Mouse (Mus musculus): ENCODE results near the gene 4930519G04Rik. TPM values are rescaled to one million over a fixed set of nuclear protein-coding genes. Genes with fewer than 3 reads are reported as not detected.
"Not testable (repeated sequence)": the region's sequence is repeated elsewhere in the genome, so short reads cannot be mapped to it uniquely, and the experiment has no call there.

Gene 4930519G04Rik
- polyA plus RNA-seq, 1 experiment from 2014 or later: not detected

DNA sequence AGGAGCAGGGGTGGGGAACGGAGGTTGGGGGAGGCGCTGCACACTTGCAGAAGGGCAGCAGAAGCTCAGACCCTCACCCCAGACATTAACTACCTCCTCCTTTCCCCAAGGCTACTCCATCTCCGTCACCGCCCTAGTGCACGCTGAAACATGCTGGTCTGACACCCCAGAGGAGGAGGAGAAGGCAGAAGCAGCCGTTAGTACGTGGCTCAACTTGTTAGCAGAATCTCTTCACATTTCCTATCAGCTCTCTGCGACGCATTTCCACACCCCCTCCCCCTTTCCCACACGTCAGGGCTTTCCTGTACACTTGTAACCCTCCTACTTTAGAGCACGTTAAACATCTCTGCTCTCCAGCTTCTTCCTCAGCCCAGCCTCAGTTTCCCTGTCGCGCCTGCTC lies 25.9 kb downstream of the 4930519G04Rik start:
- peaks cover 9% of the 10 kb centered on the region; the same call in 1 of the 2 replicates for H3K4me1 ChIP-seq (ENCODE audit: control insufficient read depth, insufficient read depth, low read length)
- H3K27me3 ChIP-seq (replicated peaks; ENCODE audit: control insufficient read depth, insufficient read depth, low read length): no peaks in the 10 kb centered on the region
- H3K9me3 ChIP-seq (ENCODE audit: control insufficient read depth, low read length): no peaks in the 10 kb centered on the region
- ATAC-seq (ENCODE audit: low read depth) (peak; percentile 68), DNase-seq (ENCODE audit: low spot score) (peak; percentile 77)
- no peak overlapping the region for H3K4me3 ChIP-seq (ENCODE audit: low read depth, low read length)
- no peak overlapping the region for H3K4me2 ChIP-seq (ENCODE audit: low read depth, low read length)
- no peak overlapping the region for H3K9ac ChIP-seq (ENCODE audit: low read depth, low read length)
- H3K27ac ChIP-seq (replicated peaks; ENCODE audit: low read depth, low read length): no peak overlapping the region
- H3K36me3 ChIP-seq (ENCODE audit: control insufficient read depth, insufficient read depth, low read length): no peaks in the 10 kb centered on the region
- 60% methylated on average over 12 of the region's 13 CpGs for WGBS

DNA sequence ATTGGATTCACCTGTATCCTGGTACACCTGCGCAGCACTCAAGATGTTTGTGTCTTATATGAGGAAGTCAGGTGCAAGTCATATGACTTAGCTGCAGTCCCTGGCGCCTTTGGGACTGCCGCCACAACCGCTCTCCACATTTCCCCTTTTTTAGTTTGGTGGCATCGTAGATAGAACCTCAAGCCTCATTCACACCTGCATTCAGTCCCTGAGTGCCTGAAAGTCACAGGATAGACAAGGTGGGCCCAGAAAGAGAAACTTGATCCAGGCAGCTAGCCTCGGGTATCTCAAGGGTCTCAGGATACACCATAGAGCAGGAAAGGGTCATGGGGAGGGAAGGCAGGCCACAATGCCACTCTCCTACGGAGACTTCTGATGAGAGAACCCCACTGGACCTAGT lies 28.9 kb downstream of the 4930519G04Rik start:
- not testable (repeated sequence) for DNase-seq (ENCODE audit: low spot score); H3K9me3 ChIP-seq (ENCODE audit: control insufficient read depth, low read length); H3K4me3 ChIP-seq (ENCODE audit: low read depth, low read length); H3K4me2 ChIP-seq (ENCODE audit: low read depth, low read length); H3K27me3 ChIP-seq (replicated peaks; ENCODE audit: control insufficient read depth, insufficient read depth, low read length); H3K36me3 ChIP-seq (ENCODE audit: control insufficient read depth, insufficient read depth, low read length); H3K9ac ChIP-seq (ENCODE audit: low read depth, low read length); H3K27ac ChIP-seq (replicated peaks; ENCODE audit: low read depth, low read length); H3K4me1 ChIP-seq (ENCODE audit: control insufficient read depth, insufficient read depth, low read length); ATAC-seq (ENCODE audit: low read depth)
- 83% methylated on average over 6 of the region's 7 CpGs for WGBS

DNA sequence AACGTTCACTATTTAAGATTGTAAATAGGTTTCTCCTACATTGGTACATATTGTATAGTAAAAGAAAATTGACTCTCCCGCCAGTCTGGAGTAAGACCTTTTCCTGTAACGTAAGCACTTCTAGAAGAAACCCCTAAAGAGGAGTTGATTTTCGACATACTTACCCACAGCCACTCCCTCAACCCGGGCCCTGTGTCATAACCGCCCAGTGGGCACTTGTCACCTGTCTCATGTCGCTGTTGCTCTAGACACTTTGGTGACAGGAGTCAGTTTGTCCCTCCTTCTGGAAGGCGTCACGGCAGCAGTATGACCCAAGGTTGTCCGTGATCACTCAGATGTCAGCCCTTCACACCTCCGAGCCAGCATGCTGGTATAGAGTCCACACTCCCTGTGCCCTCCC lies 29.6 kb downstream of the 4930519G04Rik start:
- Histone ChIP-seq H3K27ac (replicated peaks; ENCODE audit: low read depth, low read length) (no peak overlapping the region), H3K4me1 (ENCODE audit: control insufficient read depth, insufficient read depth, low read length) (no peaks in the 10 kb centered on the region), H3K4me2 (ENCODE audit: low read depth, low read length) (no peak overlapping the region), H3K36me3 (ENCODE audit: control insufficient read depth, insufficient read depth, low read length) (no peaks in the 10 kb centered on the region), H3K4me3 (ENCODE audit: low read depth, low read length) (no peak overlapping the region), H3K27me3 (replicated peaks; ENCODE audit: control insufficient read depth, insufficient read depth, low read length) (no peaks in the 10 kb centered on the region), H3K9me3 (ENCODE audit: control insufficient read depth, low read length) (no peaks in the 10 kb centered on the region), H3K9ac (ENCODE audit: low read depth, low read length) (no peak overlapping the region)
- ATAC-seq (ENCODE audit: low read depth): no peak
- 82% methylated on average over 11 of the region's 11 CpGs for WGBS
- DNase-seq (ENCODE audit: low spot score): no peak

DNA sequence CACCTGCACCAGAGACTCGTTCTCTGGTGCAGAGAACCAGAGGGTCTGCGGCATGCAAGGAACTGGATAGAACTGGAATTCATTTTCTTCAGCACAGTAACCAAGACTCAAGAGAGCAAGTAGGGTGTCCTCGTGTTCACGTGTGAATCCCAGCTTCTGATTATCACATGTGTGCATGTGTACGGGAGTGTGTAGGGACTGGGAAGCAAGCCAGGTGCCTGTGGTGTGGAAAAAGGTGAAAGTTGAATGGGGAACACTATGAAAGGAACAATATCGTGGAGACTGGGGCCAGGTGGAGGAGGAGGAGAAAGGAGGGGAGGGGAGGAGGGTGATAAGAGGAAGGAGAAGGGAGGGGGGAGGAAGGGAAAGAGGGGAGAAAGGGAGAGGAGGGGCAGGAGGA lies 33.3 kb downstream of the 4930519G04Rik start:
- Histone ChIP-seq H3K4me3 (ENCODE audit: low read depth, low read length) (no peak overlapping the region), H3K36me3 (ENCODE audit: control insufficient read depth, insufficient read depth, low read length) (no peaks in the 10 kb centered on the region), H3K27me3 (replicated peaks; ENCODE audit: control insufficient read depth, insufficient read depth, low read length) (no peaks in the 10 kb centered on the region), H3K9me3 (ENCODE audit: control insufficient read depth, low read length) (no peaks in the 10 kb centered on the region), H3K27ac (replicated peaks; ENCODE audit: low read depth, low read length) (no peak overlapping the region), H3K9ac (ENCODE audit: low read depth, low read length) (no peak overlapping the region), H3K4me2 (ENCODE audit: low read depth, low read length) (no peak overlapping the region), H3K4me1 (ENCODE audit: control insufficient read depth, insufficient read depth, low read length) (no peaks in the 10 kb centered on the region)
- no peak for ATAC-seq (ENCODE audit: low read depth)
- WGBS: 81% methylated on average over 6 of the region's 6 CpGs
- DNase-seq (ENCODE audit: low spot score): no peak

DNA sequence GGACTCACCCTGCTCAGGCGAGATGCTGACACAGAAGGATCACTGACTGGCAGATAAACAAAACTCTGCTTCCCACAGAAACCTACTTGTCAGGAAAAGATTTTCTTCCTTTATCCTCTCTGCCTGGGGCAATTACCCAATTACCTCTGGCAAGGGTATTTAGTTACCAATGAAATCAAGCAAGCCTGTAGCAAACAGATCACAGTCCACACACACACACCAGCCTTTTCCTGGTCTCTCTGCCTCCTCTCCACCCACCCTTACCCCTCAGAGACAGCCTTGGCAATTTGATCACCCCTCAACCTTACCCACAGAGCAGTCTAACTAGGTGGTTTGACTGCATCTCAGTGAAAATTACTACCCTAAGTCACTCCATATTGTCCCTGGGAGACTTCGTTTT lies 35.5 kb downstream of the 4930519G04Rik start:
- DNase-seq (ENCODE audit: low spot score) (peak; percentile 53), ATAC-seq (ENCODE audit: low read depth) (peak; percentile 82; the same call in 1 of the 2 replicates)
- H3K27ac ChIP-seq (replicated peaks; ENCODE audit: low read depth, low read length): no peak overlapping the region
- 31% methylated on average over 2 of the region's 2 CpGs for WGBS
- no peaks in the 10 kb centered on the region for H3K4me1 ChIP-seq (ENCODE audit: control insufficient read depth, insufficient read depth, low read length)
- H3K9ac ChIP-seq (ENCODE audit: low read depth, low read length): no peak overlapping the region
- H3K4me2 ChIP-seq (ENCODE audit: low read depth, low read length): no peak overlapping the region
- no peak overlapping the region for H3K4me3 ChIP-seq (ENCODE audit: low read depth, low read length)
- no peaks in the 10 kb centered on the region for H3K36me3 ChIP-seq (ENCODE audit: control insufficient read depth, insufficient read depth, low read length)
- no peaks in the 10 kb centered on the region for H3K27me3 ChIP-seq (replicated peaks; ENCODE audit: control insufficient read depth, insufficient read depth, low read length)
- no peaks in the 10 kb centered on the region for H3K9me3 ChIP-seq (ENCODE audit: control insufficient read depth, low read length)

DNA sequence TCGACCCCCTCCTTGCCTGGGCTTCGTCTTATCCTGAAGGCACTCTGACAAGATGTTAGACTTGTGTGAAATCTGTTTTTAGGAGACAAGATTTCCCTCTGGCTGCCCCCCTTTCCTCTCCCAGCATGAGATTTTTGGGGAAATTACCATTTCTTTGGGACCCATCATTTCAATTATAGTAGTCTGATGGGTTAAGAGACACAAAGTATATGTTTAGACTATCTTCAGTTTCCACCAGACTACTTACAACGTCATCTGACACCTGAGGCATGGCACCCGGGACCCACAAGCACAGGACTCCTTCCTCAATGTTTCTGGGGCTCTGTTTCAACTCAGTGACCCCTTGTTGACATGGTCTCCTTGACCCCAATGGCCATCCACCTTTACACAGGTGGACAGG lies 42.1 kb downstream of the 4930519G04Rik start:
- Histone ChIP-seq H3K4me2 (ENCODE audit: low read depth, low read length) (no peak overlapping the region), H3K27me3 (replicated peaks; ENCODE audit: control insufficient read depth, insufficient read depth, low read length) (no peaks in the 10 kb centered on the region), H3K4me3 (ENCODE audit: low read depth, low read length) (no peak overlapping the region), H3K36me3 (ENCODE audit: control insufficient read depth, insufficient read depth, low read length) (no peaks in the 10 kb centered on the region), H3K4me1 (ENCODE audit: control insufficient read depth, insufficient read depth, low read length) (peaks cover 9% of the 10 kb centered on the region), H3K27ac (replicated peaks; ENCODE audit: low read depth, low read length) (no peak overlapping the region), H3K9me3 (ENCODE audit: control insufficient read depth, low read length) (no peaks in the 10 kb centered on the region), H3K9ac (ENCODE audit: low read depth, low read length) (no peak overlapping the region)
- DNase-seq (ENCODE audit: low spot score) (no peak), ATAC-seq (ENCODE audit: low read depth) (no peak)
- 77% methylated on average over 4 of the region's 4 CpGs for WGBS

DNA sequence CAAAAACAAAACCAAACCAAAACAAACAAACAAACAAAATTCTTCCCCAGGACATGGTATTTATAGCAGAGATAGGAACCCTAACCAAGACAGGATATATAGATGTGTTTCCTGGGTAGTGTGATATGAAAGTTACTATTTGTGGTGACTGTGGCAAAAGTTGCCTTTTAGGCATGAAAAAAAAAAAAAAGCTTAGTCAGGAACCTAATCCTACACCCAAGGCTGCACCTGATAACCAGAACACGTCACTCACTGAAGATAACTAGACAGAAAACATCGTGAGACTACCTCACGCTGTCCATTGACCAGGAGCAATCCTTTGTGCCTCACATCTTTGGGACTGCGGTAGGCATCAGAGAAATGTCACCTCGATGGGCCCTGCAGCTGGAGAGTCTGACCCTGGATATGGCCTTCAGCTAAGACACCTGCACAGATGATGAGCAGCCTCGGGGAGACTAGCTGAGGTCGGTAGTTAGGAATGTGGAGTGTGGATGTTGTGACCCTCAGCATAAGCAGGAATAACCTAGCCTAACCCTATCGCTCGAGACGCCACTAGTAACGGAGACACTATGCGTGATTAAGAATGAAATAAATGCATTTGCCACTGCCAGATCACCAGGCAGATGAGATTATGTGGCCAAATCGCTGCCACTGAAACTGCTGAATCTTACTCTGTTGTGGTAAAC lies 43.4 kb downstream of the 4930519G04Rik start, which contains the start of gene Oasl2:
TSS of gene Oasl2 (plus strand) at position 249 of the 686 bp plus-strand sequence.
- Histone ChIP-seq H3K36me3 (ENCODE audit: control insufficient read depth, insufficient read depth, low read length) (no peaks in the 10 kb centered on the region), H3K27me3 (replicated peaks; ENCODE audit: control insufficient read depth, insufficient read depth, low read length) (no peaks in the 10 kb centered on the region), H3K4me2 (ENCODE audit: low read depth, low read length) (peak within 1 kb of the TSS; percentile 44), H3K4me1 (ENCODE audit: control insufficient read depth, insufficient read depth, low read length) (peaks cover 9% of the 10 kb centered on the region), H3K27ac (replicated peaks; ENCODE audit: low read depth, low read length) (no peak within 1 kb of the TSS), H3K9ac (ENCODE audit: low read depth, low read length) (peak within 1 kb of the TSS; percentile 34), H3K9me3 (ENCODE audit: control insufficient read depth, low read length) (no peaks in the 10 kb centered on the region), H3K4me3 (ENCODE audit: low read depth, low read length) (peak within 1 kb of the TSS; percentile 23)
- ATAC-seq (ENCODE audit: low read depth) (no peak), DNase-seq (ENCODE audit: low spot score) (no peak)
- WGBS: 53% methylated on average over 13 of the region's 13 CpGs

DNA sequence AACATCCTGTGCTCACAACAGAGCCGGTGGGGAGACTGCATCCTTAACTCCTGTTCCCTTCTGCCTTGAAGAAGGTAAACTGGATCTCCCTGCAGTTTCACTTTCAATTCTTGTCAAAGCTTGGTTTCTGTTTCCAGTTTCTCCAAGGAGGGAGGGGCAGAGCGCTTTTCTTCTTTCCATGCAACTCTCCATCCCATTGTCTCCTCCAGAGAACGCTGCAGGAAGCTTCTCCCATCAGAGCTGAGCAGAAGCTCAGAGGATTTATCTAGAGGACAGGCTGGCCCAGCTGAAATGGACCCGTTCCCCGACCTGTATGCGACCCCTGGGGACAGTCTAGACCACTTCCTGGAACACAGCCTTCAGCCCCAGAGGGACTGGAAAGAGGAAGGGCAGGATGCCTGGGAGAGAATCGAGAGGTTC lies 43.9 kb downstream of the 4930519G04Rik start:
- WGBS: 3% methylated on average over 7 of the region's 7 CpGs
- H3K4me1 ChIP-seq (ENCODE audit: control insufficient read depth, insufficient read depth, low read length): peaks cover 9% of the 10 kb centered on the region
- peak; percentile 27 for DNase-seq (ENCODE audit: low spot score)
- peak overlapping the region; percentile 23 for H3K4me3 ChIP-seq (ENCODE audit: low read depth, low read length)
- no peaks in the 10 kb centered on the region for H3K9me3 ChIP-seq (ENCODE audit: control insufficient read depth, low read length)
- H3K4me2 ChIP-seq (ENCODE audit: low read depth, low read length): peak overlapping the region; percentile 44
- no peaks in the 10 kb centered on the region for H3K36me3 ChIP-seq (ENCODE audit: control insufficient read depth, insufficient read depth, low read length)
- H3K9ac ChIP-seq (ENCODE audit: low read depth, low read length): peak overlapping the region; percentile 34
- no peak overlapping the region for H3K27ac ChIP-seq (replicated peaks; ENCODE audit: low read depth, low read length)
- peak; percentile 33; the same call in 1 of the 2 replicates for ATAC-seq (ENCODE audit: low read depth)
- H3K27me3 ChIP-seq (replicated peaks; ENCODE audit: control insufficient read depth, insufficient read depth, low read length): no peaks in the 10 kb centered on the region

DNA sequence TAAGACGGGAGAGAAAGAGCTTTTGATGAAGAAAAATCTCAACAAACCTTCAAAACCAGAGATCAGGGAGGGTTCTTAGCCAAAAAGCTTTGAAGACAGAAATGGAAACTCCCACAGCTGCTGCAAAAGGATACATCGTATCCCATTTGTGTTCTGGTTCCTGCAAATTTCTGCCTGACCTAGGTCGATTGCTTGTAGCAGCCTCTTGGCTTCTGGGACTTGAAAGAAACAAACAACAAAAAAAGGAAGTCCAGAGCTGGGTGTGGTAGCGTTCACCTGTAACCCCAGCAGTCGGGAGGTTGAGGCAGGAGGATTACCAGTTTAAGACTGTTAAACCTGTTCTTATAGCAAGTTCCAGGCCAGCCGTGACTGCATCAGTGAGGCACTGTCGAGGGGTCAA lies 45.4 kb downstream of the 4930519G04Rik start:
- Histone ChIP-seq H3K4me1 (ENCODE audit: control insufficient read depth, insufficient read depth, low read length) (peaks cover 9% of the 10 kb centered on the region), H3K27me3 (replicated peaks; ENCODE audit: control insufficient read depth, insufficient read depth, low read length) (no peaks in the 10 kb centered on the region), H3K36me3 (ENCODE audit: control insufficient read depth, insufficient read depth, low read length) (no peaks in the 10 kb centered on the region), H3K4me2 (ENCODE audit: low read depth, low read length) (no peak overlapping the region), H3K9me3 (ENCODE audit: control insufficient read depth, low read length) (no peaks in the 10 kb centered on the region), H3K4me3 (ENCODE audit: low read depth, low read length) (no peak overlapping the region), H3K27ac (replicated peaks; ENCODE audit: low read depth, low read length) (no peak overlapping the region), H3K9ac (ENCODE audit: low read depth, low read length) (no peak overlapping the region)
- WGBS: 66% methylated on average over 7 of the region's 7 CpGs
- ATAC-seq (ENCODE audit: low read depth) (no peak), DNase-seq (ENCODE audit: low spot score) (no peak)
